Mouse (Mus musculus) spleen, adult 2 months (tissue): ENCODE results near the gene Gm20388. TPM values are rescaled to one million over a fixed set of nuclear protein-coding genes. Genes with fewer than 3 reads are reported as not detected.

Source experiments
- DNase-seq, 2 experiments: peaks; one replicate each; pipeline versions ENCODE4 v3.0.0 to v3.0.0-alpha.2; 2012 to 2021; ENCODE audit warnings: low spot score in 2 of 2, low read depth in 1 of 2
- H3K27ac ChIP-seq: fragments of 200-500 bp; 2 replicates; pipeline ENCODE4 v1.5.1; 2012; ENCODE audit warnings: low read length, inconsistent platforms; ENCODE audit not compliant: insufficient read depth
- H3K27me3 ChIP-seq: fragments of 200-500 bp; 2 replicates; pipeline ENCODE4 v1.6.1; 2012; ENCODE audit warnings: mild to moderate bottlenecking, moderate library complexity, low read length, inconsistent platforms; ENCODE audit not compliant: control insufficient read depth, insufficient read depth
- H3K36me3 ChIP-seq: fragments of 200-500 bp; 2 replicates; pipeline ENCODE4 v1.6.1; 2012; ENCODE audit warnings: mild to moderate bottlenecking, low read length, inconsistent platforms; ENCODE audit not compliant: control insufficient read depth, insufficient read depth
- H3K4me1 ChIP-seq: fragments of 200-500 bp; 2 replicates; pipeline ENCODE4 v1.6.1; 2011; ENCODE audit warnings: inconsistent platforms; ENCODE audit not compliant: control insufficient read depth, insufficient read depth, insufficient read length
- H3K4me3 ChIP-seq: fragments of 200-500 bp; 2 replicates; pipeline ENCODE4 v1.5.1; 2011; ENCODE audit warnings: mild to moderate bottlenecking, inconsistent platforms; ENCODE audit not compliant: insufficient read depth, insufficient read length; ENCODE audit errors: extremely low read depth
- CTCF ChIP-seq: fragments of 200-500 bp; IDR thresholded peaks from 2 replicates; pipeline ENCODE4 v1.5.1; 2011; ENCODE audit warnings: mild to moderate bottlenecking, inconsistent platforms; ENCODE audit not compliant: insufficient read depth, insufficient read length, insufficient replicate concordance; ENCODE audit errors: extremely low read depth
- POLR2A ChIP-seq: fragments of 200-500 bp; IDR thresholded peaks from 2 replicates; pipeline ENCODE4 v1.6.1; 2011; ENCODE audit warnings: low read depth, low read length, inconsistent platforms
- WGBS: fragments of 180-500 bp; shearing (Covaris S2); methylation state at CpG from one replicate; pipeline ENCODE4 v1.1.7; 2018; 5-methylcytosine and 5-hydroxymethylcytosine counted together
- polyA plus RNA-seq: library from polyadenylated mRNA; depleted of rRNA; stranded (reverse); fragments of >200 nt; gene quantifications from 2 replicates; pipeline ENCODE4 v1.2.3, GENCODE M21; 2012

Gm20388 gene
- polyA plus RNA-seq, 1 experiment = 26.1 TPM

- Histone ChIP-seq H3K27ac (no peak overlapping the region), H3K4me1 (peaks cover 13% of the 10 kb centered on the region), H3K36me3 (no peaks in the 10 kb centered on the region), H3K27me3 (no peaks in the 10 kb centered on the region), H3K4me3 (no peak overlapping the region)
- TF ChIP-seq POLR2A = no peak
- TF ChIP-seq CTCF = no peak
- WGBS = 92% methylated on average over 12 of the region's 12 CpGs
- DNase-seq = no peak
These were observed 407.9 kb downstream of the Gm20388 start for GRCm38 (mm10) chr8:120318476-120318991.

- TF ChIP-seq CTCF (peak; percentile 100), POLR2A (no peak)
- WGBS = 15% methylated on average over 7 of the region's 7 CpGs
- Histone ChIP-seq H3K4me1 (peaks cover 18% of the 10 kb centered on the region), H3K27me3 (no peaks in the 10 kb centered on the region), H3K27ac (no peak overlapping the region), H3K4me3 (no peak overlapping the region), H3K36me3 (no peaks in the 10 kb centered on the region)
- peak; percentile 50 to 70 for DNase-seq
These were observed 408.8 kb downstream of the Gm20388 start for GRCm38 (mm10) chr8:120319449-120319848.

GRCm38 (mm10) chr8:120320146-120320545 lies 409.5 kb downstream of the Gm20388 start:
- DNase-seq = no peak
- H3K36me3 ChIP-seq = no peaks in the 10 kb centered on the region
- WGBS = 93% methylated on average over 5 of the region's 5 CpGs
- no peak overlapping the region for H3K4me3 ChIP-seq
- no peak overlapping the region for H3K27ac ChIP-seq
- TF ChIP-seq CTCF = no peak
- TF ChIP-seq POLR2A = no peak
- no peaks in the 10 kb centered on the region for H3K27me3 ChIP-seq
- H3K4me1 ChIP-seq = peaks cover 25% of the 10 kb centered on the region

- Histone ChIP-seq H3K4me1 (peaks cover 26% of the 10 kb centered on the region), H3K27me3 (no peaks in the 10 kb centered on the region), H3K27ac (no peak overlapping the region), H3K4me3 (no peak overlapping the region), H3K36me3 (no peaks in the 10 kb centered on the region)
- peak; percentile 59; the same call in 1 of the 2 replicates for TF ChIP-seq CTCF
- no peak for TF ChIP-seq POLR2A
- peak in 1 of 2 experiments; percentile 31 for DNase-seq
- WGBS = 46% methylated on average over 6 of the region's 6 CpGs
These were observed 411.1 kb downstream of the Gm20388 start for GRCm38 (mm10) chr8:120321724-120322123.

- DNase-seq = peak in 1 of 2 experiments; percentile 64
- H3K27me3 ChIP-seq = no peaks in the 10 kb centered on the region
- H3K36me3 ChIP-seq = no peaks in the 10 kb centered on the region
- H3K27ac ChIP-seq = peak overlapping the region; percentile 20; the same call in 1 of the 2 replicates
- no peak overlapping the region for H3K4me3 ChIP-seq
- TF ChIP-seq CTCF = no peak
- no peak for TF ChIP-seq POLR2A
- WGBS = 14% methylated on average over 20 of the region's 20 CpGs
- peaks cover 26% of the 10 kb centered on the region for H3K4me1 ChIP-seq
These were observed 412.4 kb downstream of the Gm20388 start for GRCm38 (mm10) chr8:120322956-120323448.

GRCm38 (mm10) chr8:120324555-120324954 lies 413.9 kb downstream of the Gm20388 start:
- H3K27me3 ChIP-seq = no peaks in the 10 kb centered on the region
- no peaks in the 10 kb centered on the region for H3K36me3 ChIP-seq
- DNase-seq = no peak
- H3K27ac ChIP-seq = no peak overlapping the region
- H3K4me1 ChIP-seq = peaks cover 26% of the 10 kb centered on the region
- WGBS = 30% methylated on average over 3 of the region's 3 CpGs
- TF ChIP-seq CTCF (no peak), POLR2A (no peak)
- H3K4me3 ChIP-seq = no peak overlapping the region

- H3K36me3 ChIP-seq = no peaks in the 10 kb centered on the region
- TF ChIP-seq POLR2A (no peak), CTCF (no peak)
- peak overlapping the region; percentile 4; the same call in 1 of the 2 replicates for H3K27ac ChIP-seq
- no peak for DNase-seq
- no peak overlapping the region for H3K4me3 ChIP-seq
- 39% methylated on average over 5 of the region's 5 CpGs for WGBS
- H3K27me3 ChIP-seq = no peaks in the 10 kb centered on the region
- H3K4me1 ChIP-seq = peaks cover 26% of the 10 kb centered on the region
These were observed 414.6 kb downstream of the Gm20388 start for GRCm38 (mm10) chr8:120325172-120325767.
